Mouse (Mus musculus): Measurements from ENCODE around the gene Csk.

Csk gene

DNA sequence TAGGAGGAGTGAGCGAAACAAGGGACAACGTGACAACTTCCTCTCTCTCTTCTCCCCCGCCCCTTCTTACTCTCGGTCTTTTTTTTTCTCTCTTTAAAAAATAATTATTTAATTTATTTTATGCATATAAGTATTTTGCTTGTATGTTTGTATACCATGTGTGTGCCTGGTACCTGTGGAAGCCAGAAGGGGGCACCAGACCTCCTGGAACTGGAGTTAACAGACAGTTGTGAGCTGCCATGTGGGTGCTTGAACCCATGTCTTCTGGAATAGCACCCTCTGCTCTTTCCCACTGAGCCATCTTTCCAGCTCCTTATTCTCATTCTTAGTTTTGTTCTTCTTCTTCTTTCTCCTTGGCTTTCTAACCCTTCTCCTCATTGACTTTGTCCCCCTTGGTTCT is 5.5 kb upstream of the Csk start:
- intact Hi-C loops (cut with DNase I): loop anchor here (5.0 kb wide), 1 partner anchor 137 kb away; the partner anchor contains the start of gene Cox5a

DNA sequence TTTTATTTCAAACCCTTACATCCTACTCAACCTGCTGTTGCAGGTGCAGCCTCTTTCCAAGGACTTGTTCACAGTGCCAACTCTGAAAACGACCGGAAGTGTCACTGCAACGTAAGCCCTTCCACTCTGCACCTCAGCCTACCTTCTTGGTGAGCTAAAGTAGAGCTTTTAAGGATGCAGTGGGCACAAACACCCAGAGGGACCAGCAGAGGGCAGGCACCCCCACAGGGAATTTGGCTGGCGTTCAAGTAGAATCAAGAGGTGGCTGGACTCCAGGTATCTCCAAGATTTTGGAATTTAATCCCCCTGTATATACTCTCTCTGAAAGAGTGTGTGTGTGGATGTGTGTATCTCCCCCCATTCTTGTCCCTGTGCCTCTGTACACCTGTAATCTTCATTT is 4.4 kb upstream of the Csk start:
- intact Hi-C loops (cut with DNase I): loop anchor here (5.0 kb wide), 1 partner anchor 136 kb away; the partner anchor contains the start of gene Cox5a

DNA sequence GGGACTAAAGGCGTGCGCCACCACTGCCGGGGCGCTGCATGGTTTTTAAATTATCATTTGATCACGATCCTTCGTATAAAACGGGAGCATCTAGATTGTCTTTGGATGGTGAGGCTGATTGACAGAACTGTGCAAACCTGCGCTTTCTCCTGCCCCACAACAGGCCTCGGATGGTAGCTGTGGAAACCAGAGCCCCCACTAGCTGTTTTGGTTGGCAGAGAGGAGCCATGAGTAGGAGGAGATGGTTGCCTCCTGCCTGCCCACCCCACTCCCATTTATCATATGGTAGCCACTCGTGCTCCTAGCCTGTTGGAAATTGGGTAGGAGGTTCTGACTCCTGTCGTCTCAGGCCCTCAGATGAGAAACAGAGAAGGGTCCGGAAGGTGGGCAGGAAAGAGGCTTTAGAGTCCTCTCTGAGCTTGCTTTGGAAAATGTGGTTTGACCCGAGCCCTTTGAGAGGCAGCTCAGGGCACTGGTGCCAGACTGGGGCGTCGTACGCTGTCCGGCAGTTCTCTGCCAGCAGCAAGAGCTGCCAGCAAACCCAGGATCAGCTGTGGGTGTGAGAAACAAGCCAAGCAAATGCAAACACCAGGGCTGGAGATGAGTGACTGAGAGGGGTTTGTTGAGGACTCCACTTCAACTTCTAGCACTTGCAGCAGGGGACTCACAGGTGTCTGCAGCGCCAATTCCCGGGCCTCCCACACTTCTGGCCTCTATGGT is 3.4 kb upstream of the Csk start:
- intact Hi-C loops (cut with DNase I): loop anchor here (5.0 kb wide), 1 partner anchor 134 kb away; the partner anchor contains the start of gene Cox5a

DNA sequence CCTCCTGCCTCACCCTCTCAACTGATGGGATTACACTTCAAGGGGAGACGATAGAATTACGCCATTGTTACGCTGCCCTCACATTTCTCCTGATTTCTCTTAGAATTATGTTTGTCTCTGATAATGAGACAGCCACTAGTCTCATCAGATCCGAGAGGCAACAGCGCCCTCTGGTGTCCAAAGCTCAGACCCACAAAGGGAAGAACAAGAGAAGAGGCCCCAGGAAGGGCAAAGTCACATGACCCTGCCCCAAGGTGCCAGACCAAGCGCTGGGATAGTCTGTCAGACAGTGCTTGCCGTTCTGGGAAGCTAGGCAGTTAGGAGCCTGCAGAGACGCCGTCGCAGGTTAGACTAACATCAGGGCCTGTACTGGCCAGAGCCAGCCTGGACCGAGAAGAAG is 2.3 kb upstream of the Csk start:
- intact Hi-C loops (cut with DNase I): loop anchor here (1.0 to 5.0 kb wide), 2 partner anchors 26 to 133 kb away; partner anchors contain the start of gene Cox5a

DNA sequence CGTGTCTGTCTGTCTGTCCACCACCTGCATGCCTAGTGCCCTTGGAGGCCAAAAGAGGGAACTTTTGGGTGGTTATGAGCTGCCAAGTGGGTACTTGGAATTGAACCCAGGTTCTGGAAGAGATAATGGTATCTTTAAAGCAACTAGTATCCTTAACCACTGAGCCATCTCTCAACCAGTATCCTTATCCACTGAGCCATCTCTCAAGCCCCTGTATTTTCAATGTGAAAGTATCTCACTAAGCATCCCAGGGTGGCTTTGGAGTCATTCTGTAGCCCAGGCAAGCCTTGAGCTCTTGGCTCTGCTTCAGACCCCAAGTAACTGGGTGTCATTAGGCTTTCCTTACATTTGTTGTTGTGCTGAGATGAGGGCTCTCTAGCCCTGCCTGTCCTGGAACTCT is 1.5 kb upstream of the Csk start:
- intact Hi-C loops (cut with DNase I): loop anchor here (1.0 to 5.0 kb wide), 4 partner anchors 26 to 133 kb away; partner anchors contain the start of genes Cox5a and Fam219b

DNA sequence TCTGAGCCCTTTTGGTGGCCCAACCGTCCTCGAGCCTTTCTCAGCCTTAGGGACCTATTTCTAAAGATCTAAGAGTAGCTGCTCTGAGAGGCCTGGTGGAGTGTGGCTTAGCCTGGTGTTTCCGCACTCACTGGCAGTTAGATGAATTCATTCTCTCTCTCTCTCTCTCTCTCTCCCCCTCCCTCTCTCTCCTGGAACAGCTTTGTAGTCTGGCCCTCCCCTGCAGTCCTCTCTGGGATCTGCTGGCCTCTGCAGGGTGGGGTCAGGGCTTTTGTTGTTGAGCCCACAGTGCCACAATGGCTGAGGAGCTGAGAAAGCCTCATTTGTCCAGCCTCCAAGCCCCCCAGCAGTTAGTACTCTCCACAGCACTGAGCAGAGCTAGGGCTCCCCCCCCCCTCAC is 576 bp downstream of the Csk start:
- intact Hi-C loops (cut with DNase I): loop anchor here (5.0 kb wide), 2 partner anchors 36 to 116 kb away; partner anchors contain the start of gene Fam219b

DNA sequence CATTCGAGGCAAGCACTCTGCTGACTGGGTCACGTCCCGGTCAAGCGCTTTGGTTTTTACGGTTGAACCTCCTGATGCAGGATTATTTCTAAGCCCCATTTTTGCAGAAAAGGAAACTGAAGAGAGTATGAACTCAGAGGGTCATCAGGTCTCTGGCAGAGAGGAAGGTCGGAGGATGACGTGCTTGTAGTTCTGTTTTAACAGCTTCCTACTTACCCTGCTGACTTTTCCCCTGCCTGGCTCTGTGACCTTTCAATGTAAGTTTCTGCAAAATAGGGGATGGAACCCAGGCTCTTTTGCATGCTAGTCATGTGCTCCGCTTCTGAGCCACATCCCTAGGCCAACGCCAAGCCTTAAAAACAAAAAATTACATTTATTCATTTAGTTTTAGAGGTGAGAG is 1.1 kb downstream of the Csk start:
- intact Hi-C loops (cut with DNase I): loop anchor here (5.0 kb wide), 2 partner anchors 35 to 115 kb away; partner anchors contain the start of gene Fam219b

DNA sequence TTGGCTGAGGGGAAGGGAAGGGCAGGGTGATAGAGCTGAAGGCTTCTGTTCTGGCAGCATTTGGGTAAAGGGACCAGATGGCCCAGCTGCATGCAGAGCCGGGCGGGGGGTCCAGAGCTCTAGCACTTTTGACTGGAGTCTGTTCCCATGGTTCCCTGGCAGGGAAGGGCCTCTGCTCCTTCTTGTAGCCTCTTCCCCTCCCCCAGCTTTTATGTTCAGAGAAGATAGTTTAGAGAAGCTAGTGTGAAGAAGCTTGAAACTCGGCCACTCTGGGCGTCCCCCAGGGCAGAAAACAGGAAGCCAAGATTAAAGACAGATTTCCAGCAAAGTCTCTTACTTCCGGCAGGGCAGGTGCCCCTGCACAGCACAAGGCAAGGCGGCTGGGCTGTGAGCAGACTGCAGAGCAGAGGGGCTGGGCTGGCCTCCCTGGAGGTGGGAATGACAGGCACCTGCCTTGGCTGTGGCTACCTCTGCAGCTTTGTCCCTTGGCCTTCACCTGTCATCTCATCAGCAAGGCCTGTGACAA is 2.6 kb downstream of the Csk start:
- intact Hi-C loops (cut with DNase I): loop anchor here (5.0 kb wide), 2 partner anchors 34 to 114 kb away; partner anchors contain the start of gene Fam219b

DNA sequence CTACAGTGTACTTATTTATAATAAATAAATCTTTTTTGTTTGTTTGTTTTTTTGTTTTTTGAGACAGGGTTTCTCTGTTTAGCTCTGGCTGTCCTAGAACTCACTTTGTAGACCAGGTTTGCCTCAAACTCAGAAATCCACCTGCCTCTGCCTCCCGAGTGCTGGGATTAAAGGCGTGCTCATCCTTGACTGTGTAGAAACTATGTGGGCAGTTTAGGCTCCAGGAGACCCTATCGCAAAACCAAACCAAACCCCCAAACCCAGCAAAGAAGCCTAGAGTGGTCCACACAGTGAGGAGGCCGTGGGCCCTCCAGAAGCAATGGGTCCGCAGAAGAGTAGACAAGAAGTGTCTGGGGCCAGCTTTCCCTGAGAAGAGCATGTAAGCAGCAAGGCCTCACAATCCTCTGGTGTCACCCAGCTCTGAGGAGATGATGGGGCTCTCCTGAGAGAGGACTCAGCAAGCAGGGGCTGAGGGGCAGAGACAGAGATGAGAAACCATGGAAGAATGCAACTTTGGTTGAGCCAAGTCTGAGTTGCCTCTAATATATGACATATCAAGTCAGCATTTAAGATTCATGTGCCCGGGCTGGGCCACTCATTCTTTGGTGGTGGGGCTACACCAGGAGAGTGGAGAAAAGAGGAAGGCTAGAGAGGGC is 3.2 kb downstream of the Csk start:
- intact Hi-C loops (cut with DNase I): loop anchor here (5.0 kb wide), 2 partner anchors 33 to 113 kb away; partner anchors contain the start of gene Fam219b

DNA sequence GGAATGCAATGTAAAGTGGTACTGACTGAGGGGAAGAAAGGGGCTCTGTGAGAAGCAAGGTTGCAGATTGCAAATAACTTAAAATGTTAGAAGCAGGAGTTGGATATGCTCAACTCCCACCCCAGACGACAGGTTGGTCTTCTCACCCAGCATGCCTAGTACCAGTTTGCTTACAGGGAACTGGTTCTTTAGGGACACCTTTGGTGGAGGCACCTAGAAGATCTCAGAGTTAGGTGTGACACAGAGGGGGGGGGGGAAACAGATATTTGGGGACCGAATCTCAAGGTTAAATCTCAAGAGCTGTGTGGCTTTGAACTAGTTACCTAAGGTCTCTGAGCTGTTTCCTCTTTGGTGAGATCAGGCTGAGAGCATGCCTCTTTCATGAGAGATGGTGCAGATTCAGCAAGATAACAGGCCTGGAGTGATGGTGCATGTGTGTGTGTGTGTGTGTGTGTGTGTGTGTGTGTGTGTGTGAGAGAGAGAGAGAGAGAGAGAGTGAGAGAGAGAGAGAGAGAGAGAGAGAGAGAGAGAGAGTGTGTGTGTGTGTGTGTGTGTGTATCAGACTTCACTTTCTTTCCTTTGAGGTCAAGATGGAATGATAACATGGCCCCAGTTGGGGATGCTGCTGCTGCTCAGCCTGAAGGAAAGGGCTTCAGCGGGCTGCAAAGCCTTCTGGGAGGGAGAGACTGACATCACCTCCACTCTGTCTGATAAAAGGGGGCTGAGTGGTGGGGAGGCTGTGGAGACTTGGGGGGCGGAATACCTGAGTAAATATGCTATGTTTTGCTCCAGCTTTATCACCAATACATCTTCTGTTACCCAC is 5.9 kb downstream of the Csk start:
- intact Hi-C loops (cut with DNase I): no loop called here

DNA sequence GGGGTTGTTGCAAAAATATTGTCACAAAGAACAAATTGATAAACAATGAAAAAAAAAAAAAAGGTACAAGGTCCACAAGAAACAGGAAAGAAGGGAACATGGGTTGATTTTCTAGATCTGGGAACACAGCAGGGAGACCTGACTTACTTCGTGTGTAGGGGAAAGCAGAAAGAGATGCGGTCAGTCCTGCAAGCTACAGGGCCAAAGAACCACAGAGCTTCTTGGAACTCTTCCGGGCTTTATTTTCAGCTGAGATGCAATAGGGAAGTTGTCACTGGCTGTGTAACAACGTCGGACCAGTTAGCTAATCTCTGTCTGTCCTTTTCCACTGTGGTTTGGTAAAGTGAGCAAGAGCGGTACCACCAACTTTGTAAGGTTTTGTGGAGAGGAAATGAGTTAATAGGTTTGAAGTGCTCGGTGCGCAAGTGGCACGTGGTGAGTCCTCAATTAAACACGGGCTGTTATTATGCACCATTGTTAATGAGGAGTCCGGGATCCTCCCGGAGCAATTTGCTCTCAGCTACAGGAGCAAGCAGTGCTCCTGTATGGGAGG is 6.8 kb downstream of the Csk start:
- intact Hi-C loops (cut with DNase I): no loop called here

DNA sequence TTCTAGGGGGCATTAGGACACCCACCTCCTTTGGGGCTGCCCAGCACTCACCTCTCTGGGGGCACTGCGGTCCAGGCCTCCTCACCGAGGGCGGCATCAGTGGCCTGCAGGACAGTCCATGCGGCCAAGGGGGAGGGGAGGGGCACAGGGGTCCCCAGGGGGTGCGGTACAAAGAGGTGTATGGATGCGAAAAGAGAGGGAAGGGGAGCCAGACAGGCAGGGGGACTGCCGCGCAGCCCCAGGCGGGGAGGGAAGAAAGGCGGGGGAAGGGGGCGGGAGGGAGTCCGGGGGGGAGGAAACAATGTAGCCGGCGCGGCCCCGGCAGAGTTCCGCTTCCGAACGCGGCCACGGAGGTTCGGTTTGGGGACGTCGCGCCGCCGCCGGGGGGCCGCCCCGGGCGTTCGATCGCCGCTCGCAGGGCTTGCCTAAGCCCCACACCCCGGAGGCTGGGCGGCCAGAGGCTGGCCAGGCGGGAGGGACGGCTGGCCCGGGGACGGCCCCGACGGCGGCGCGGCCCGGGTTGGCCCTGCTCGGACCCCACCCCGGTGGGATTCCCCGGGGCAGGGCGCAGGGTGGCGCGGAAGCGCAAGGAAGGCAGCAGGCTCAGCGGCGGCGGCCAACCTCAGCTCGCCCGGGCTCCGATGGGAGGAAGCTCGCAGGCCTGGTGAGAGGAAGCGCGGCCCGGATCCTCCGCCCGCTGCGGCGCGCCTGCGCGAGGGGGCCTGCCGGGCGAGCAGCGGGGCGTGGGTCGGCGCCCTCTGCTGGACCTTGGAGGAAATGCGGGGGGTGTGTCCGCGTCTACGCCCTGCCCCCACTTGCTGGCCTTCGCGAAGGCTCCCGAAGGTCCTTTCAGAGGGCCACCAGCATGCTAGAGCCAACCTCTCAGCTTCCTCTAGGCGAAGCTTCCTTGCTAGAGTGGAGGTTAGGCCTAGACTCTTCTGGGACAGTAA is 8.2 kb downstream of the Csk start:
- intact Hi-C loops (cut with DNase I): no loop called here

DNA sequence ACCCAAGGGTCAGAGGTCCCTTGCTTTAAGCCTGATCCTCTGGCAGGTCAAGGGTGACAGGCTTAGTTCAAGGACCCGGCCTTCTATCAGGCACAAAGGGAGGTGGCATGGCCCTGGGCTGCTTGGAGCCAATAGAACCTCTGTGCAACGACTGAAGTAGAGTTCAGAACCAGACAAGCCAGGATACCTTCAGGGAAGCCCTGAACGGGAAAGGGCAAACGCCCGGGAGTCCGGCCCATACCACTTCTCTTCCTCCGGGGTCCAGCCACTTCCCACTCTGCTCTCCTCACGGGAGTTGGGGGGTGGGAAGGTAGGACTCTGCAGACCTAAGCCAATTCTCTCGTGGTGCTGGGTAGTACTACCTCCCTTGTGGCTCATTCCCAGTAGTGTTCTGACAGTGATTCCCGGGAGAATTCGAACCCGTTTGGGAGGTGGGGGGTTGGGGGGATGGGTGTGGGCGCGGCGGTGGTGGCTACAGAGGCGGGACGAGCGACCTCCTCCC is 8.9 kb downstream of the Csk start:
- intact Hi-C loops (cut with DNase I): no loop called here

DNA sequence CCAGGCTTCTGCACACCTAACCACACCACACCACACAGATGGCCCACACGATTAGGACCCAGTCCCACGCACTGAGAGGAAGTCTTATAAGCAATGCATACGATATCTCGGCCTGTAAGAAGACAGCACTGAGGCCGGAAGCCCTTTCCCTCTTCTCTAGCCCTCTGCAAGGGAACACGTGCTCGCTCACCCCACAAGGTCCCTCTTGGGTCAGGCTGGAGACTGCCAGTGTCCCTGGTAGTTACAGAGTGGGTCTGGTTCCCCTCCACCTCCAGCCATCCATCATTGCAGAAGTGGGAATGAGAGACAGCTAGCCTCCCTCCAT is 9.6 kb downstream of the Csk start:
- intact Hi-C loops (cut with DNase I): no loop called here

DNA sequence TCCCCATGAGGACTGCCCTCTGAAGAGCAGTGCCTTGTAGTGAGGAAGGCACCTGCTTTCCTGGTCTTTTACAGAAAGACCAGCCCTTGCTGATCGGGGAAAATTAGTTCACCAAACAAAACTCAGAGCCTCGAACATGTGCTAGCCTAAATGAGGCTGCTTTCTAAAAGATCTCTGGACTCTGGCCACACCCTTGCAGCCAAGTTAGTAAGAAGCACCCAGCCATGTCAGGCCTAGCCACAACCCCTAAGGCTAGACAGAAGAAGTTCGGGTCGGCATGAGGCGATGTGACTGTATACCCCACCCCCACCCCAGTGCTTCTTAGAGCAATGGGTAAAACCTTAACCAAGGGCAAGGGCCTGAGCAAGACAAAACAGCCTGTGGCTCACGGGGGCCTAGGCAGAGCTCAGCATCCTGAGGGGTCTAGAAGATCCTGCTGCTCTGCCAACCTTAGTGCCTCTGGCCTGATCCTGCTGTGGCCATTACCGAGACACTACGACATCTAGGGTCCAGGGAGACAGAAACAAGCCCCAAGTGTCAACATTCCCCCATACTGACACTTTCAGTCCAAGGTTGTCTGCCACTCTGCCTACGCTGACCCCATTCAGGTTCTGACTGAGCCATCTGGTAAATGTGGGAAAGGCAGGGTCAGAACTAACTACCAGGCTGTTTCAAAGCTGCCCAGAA is 10.1 kb downstream of the Csk start:
- intact Hi-C loops (cut with DNase I): no loop called here

DNA sequence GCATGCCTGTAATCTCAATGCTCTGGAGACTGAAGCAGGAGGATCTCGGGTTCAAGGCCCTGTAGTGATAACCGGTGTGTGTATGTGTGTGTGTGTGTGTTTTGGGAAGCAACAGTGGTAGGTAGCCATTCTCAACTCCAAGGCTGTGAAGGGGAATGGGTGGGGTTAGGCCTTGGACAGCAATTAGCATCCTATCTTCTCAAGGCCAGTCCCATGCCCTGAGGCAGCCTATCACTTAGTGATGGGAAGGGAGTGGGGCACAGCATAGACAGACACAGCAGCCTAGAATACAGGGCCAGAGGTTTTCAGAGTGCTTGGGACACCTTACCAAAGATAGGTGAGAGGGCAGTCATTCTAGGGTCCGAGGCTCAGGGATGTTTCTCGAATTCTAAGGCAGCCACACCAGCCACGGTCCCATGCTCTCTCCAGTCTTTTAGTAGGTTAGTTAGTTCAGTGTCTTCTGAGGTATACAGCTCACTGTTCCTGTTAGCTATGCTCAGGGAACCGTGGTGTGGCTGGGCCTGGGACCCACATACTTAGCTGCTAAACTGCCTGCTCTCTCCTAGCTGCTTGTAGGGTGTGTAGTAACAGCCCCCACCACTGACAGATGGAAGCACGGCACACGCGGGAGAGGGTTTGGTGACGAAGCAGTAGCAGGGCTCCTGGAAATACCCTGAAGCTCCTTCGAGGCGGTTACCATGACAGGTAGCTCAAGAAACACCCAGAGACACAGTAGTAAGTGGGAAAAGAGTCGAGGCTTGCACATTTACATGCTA is 11.5 kb downstream of the Csk start:
- intact Hi-C loops (cut with DNase I): no loop called here

DNA sequence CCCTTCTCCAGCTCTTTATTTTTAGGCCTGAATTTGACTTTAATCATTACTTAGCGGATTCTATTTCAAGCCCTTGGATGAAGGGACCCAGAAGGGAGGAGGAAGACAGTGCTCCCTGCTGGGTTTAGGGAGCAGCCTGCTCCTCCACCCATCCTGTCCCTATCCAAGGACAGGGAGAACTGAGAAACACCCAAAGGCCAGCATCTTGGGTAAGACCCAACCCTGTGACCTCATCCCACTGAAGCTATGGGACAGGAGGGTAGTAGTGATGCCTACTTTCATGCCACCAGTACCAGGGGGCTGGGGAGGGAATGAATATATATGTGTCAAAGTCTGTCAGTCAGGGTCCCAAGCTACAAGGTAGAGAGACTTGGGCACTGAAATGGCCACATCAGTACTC is 12.4 kb downstream of the Csk start:
- intact Hi-C loops (cut with DNase I): no loop called here

DNA sequence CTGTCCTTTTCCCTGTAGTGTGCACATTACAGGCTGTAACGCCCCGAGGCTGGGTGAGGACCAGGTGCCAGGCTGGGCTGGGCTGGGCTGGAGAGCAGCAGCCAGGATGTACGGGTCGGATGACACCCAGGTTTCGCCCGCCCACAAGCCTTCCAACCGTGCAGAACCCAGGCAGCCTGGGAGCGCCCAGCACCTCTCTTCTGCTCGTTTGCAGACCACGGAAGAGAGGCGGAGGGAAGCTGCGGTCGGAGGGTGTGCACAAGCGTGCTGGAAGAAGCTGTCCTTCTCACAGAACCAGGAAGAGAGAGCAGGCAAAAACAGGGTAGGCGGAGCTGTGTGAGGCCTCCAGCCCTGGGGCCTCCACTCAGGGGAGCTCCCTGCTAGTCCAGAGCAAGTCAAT is 13.0 kb downstream of the Csk start:
- intact Hi-C loops (cut with DNase I): no loop called here
